Mouse (Mus musculus): Measurements from ENCODE around the gene Emilin3. TPM values are rescaled to one million over a fixed set of nuclear protein-coding genes. Genes with fewer than 3 reads are reported as not detected.

Emilin3 gene
- polyA plus RNA-seq, 1 experiment, result not detected

GRCm38 (mm10) chr2:160906101-160906500 lies 6.0 kb downstream of the Emilin3 start:
- TF ChIP-seq GATA1 (IDR thresholded peaks at IDR 0.05; ENCODE audit: low read length) (no peak), TAL1 (IDR thresholded peaks at IDR 0.05; ENCODE audit: low read length) (no peak)
- peaks cover 13% of the 10 kb centered on the region for H3K27me3 ChIP-seq (ENCODE audit: control insufficient read depth)
- H3K4me1 ChIP-seq (ENCODE audit: control insufficient read depth), result no peaks in the 10 kb centered on the region
- H3K4me3 ChIP-seq (replicated peaks), result no peak overlapping the region
- no peaks in the 10 kb centered on the region for H3K9me3 ChIP-seq (ENCODE audit: control insufficient read depth, low read length)
- no peaks in the 10 kb centered on the region for H3K36me3 ChIP-seq (ENCODE audit: control insufficient read depth)

- Histone ChIP-seq H3K9me3 (ENCODE audit: control insufficient read depth, low read length) (no peaks in the 10 kb centered on the region), H3K27me3 (ENCODE audit: control insufficient read depth) (peaks cover 6% of the 10 kb centered on the region), H3K4me1 (ENCODE audit: control insufficient read depth) (no peaks in the 10 kb centered on the region), H3K36me3 (ENCODE audit: control insufficient read depth) (no peaks in the 10 kb centered on the region), H3K4me3 (replicated peaks) (no peak overlapping the region)
- TF ChIP-seq TAL1 (IDR thresholded peaks at IDR 0.05; ENCODE audit: low read length), result no peak
- no peak for TF ChIP-seq GATA1 (IDR thresholded peaks at IDR 0.05; ENCODE audit: low read length)
Measured at GRCm38 (mm10) chr2:160905301-160905700, 6.8 kb downstream of the Emilin3 start.

GRCm38 (mm10) chr2:160901656-160902412 lies 10.3 kb downstream of the Emilin3 start:
- Histone ChIP-seq H3K27me3 (ENCODE audit: control insufficient read depth) (no peaks in the 10 kb centered on the region), H3K4me3 (replicated peaks) (no peak overlapping the region), H3K36me3 (ENCODE audit: control insufficient read depth) (no peaks in the 10 kb centered on the region), H3K9me3 (ENCODE audit: control insufficient read depth, low read length) (peaks cover under 1% of the 10 kb centered on the region; the same call in 1 of the 2 replicates), H3K4me1 (ENCODE audit: control insufficient read depth) (no peaks in the 10 kb centered on the region)
- TF ChIP-seq TAL1 (IDR thresholded peaks at IDR 0.05; ENCODE audit: low read length) (no peak), GATA1 (IDR thresholded peaks at IDR 0.05; ENCODE audit: low read length) (no peak)

- Histone ChIP-seq H3K9me3 (ENCODE audit: control insufficient read depth, low read length) (peaks cover 4% of the 10 kb centered on the region; the same call in 1 of the 2 replicates), H3K27me3 (ENCODE audit: control insufficient read depth) (peaks cover 12% of the 10 kb centered on the region), H3K36me3 (ENCODE audit: control insufficient read depth) (no peaks in the 10 kb centered on the region), H3K4me3 (replicated peaks) (no peak overlapping the region), H3K4me1 (ENCODE audit: control insufficient read depth) (peaks cover 16% of the 10 kb centered on the region)
- TF ChIP-seq TAL1 (IDR thresholded peaks at IDR 0.05; ENCODE audit: low read length) (no peak), GATA1 (IDR thresholded peaks at IDR 0.05; ENCODE audit: low read length) (no peak)
Measured at GRCm38 (mm10) chr2:160891697-160892096, 20.4 kb downstream of the Emilin3 start.

GRCm38 (mm10) chr2:160891045-160891444 lies 21.1 kb downstream of the Emilin3 start:
- Histone ChIP-seq H3K9me3 (ENCODE audit: control insufficient read depth, low read length) (peaks cover under 1% of the 10 kb centered on the region; the same call in 1 of the 2 replicates), H3K27me3 (ENCODE audit: control insufficient read depth) (peaks cover 12% of the 10 kb centered on the region), H3K4me3 (replicated peaks) (no peak overlapping the region), H3K4me1 (ENCODE audit: control insufficient read depth) (peaks cover 16% of the 10 kb centered on the region), H3K36me3 (ENCODE audit: control insufficient read depth) (no peaks in the 10 kb centered on the region)
- TF ChIP-seq GATA1 (IDR thresholded peaks at IDR 0.05; ENCODE audit: low read length) (no peak), TAL1 (IDR thresholded peaks at IDR 0.05; ENCODE audit: low read length) (no peak)

- Histone ChIP-seq H3K27me3 (ENCODE audit: control insufficient read depth) (peaks cover 12% of the 10 kb centered on the region), H3K9me3 (ENCODE audit: control insufficient read depth, low read length) (no peaks in the 10 kb centered on the region), H3K4me3 (replicated peaks) (peak overlapping the region; percentile 56), H3K4me1 (ENCODE audit: control insufficient read depth) (peaks cover 16% of the 10 kb centered on the region), H3K36me3 (ENCODE audit: control insufficient read depth) (no peaks in the 10 kb centered on the region)
- TF ChIP-seq TAL1 (IDR thresholded peaks at IDR 0.05; ENCODE audit: low read length), result no peak
Measured at GRCm38 (mm10) chr2:160887859-160888258, 24.3 kb downstream of the Emilin3 start.

- Histone ChIP-seq H3K4me1 (ENCODE audit: control insufficient read depth) (peaks cover 16% of the 10 kb centered on the region), H3K27me3 (ENCODE audit: control insufficient read depth) (peaks cover 12% of the 10 kb centered on the region)
- no peak for TF ChIP-seq TAL1 (IDR thresholded peaks at IDR 0.05; ENCODE audit: low read length)
- no peak for TF ChIP-seq GATA1 (IDR thresholded peaks at IDR 0.05; ENCODE audit: low read length)
Measured at GRCm38 (mm10) chr2:160887284-160887683, 24.8 kb downstream of the Emilin3 start.

GRCm38 (mm10) chr2:160886221-160886620 lies 25.9 kb downstream of the Emilin3 start:
- H3K36me3 ChIP-seq (ENCODE audit: control insufficient read depth), result no peaks in the 10 kb centered on the region
- TF ChIP-seq GATA1 (IDR thresholded peaks at IDR 0.05; ENCODE audit: low read length), result no peak
- no peak for TF ChIP-seq TAL1 (IDR thresholded peaks at IDR 0.05; ENCODE audit: low read length)
- peaks cover 12% of the 10 kb centered on the region for H3K27me3 ChIP-seq (ENCODE audit: control insufficient read depth)
- H3K4me1 ChIP-seq (ENCODE audit: control insufficient read depth), result peaks cover 16% of the 10 kb centered on the region
- no peaks in the 10 kb centered on the region for H3K9me3 ChIP-seq (ENCODE audit: control insufficient read depth, low read length)
- H3K4me3 ChIP-seq (replicated peaks), result no peak overlapping the region

More at GRCm38 (mm10) chr2:160887284-160887683, 24.8 kb downstream of the Emilin3 start:
- Histone ChIP-seq H3K36me3 (ENCODE audit: control insufficient read depth) (no peaks in the 10 kb centered on the region), H3K4me3 (replicated peaks) (peak overlapping the region; percentile 56), H3K9me3 (ENCODE audit: control insufficient read depth, low read length) (no peaks in the 10 kb centered on the region)

GRCm38 (mm10) chr2:160884830-160885229 lies 27.3 kb downstream of the Emilin3 start:
- no peak for TF ChIP-seq GATA1 (IDR thresholded peaks at IDR 0.05; ENCODE audit: low read length)
- TF ChIP-seq TAL1 (IDR thresholded peaks at IDR 0.05; ENCODE audit: low read length), result no peak
- no peaks in the 10 kb centered on the region for H3K9me3 ChIP-seq (ENCODE audit: control insufficient read depth, low read length)
- H3K27me3 ChIP-seq (ENCODE audit: control insufficient read depth), result peaks cover 12% of the 10 kb centered on the region
- no peaks in the 10 kb centered on the region for H3K36me3 ChIP-seq (ENCODE audit: control insufficient read depth)
- no peak overlapping the region for H3K4me3 ChIP-seq (replicated peaks)
- H3K4me1 ChIP-seq (ENCODE audit: control insufficient read depth), result peaks cover 16% of the 10 kb centered on the region
